Mouse (Mus musculus) Patski (cell line): ENCODE results near the gene Rnft2. TPM values are rescaled to one million over a fixed set of nuclear protein-coding genes. Genes with fewer than 3 reads are reported as not detected.

Experiments used
- ATAC-seq: fragments of 100-300 bp; one replicate; pipeline ENCODE4 v1.8.0; 2021
- CTCF ChIA-PET: fragments of 350-600 bp; sonication (Branson Sonifier 250); formaldehyde crosslinking; loops from one replicate; lab custom pipeline; 2022; ENCODE audit warnings: inconsistent platforms; lab: Charles Lee
- POLR2A ChIA-PET: fragments of 350-600 bp; sonication (Branson Sonifier 250); formaldehyde crosslinking; loops from one replicate; lab custom pipeline; 2022; ENCODE audit warnings: antibody characterized with exemption, inconsistent platforms; lab: Charles Lee
- DNase-seq: peaks from one replicate; pipeline ENCODE4 v3.0.0-alpha.2; 2011; ENCODE audit warnings: low read depth, low spot score
- H3K27me3 ChIP-seq: fragments of 371-371 bp; one replicate; pipeline ENCODE4 v1.5.1; 2021
- CTCF ChIP-seq: fragments of 100-300 bp; IDR thresholded peaks from one replicate; pipeline ENCODE4 v1.5.1; 2021
- in situ Hi-C: fragments of 300-500 bp; cut with MboI; formaldehyde crosslinking; loops from 3 replicates; pipeline ENCODE4 v1.11.1; 2018; ENCODE audit warnings: low pct_unique_long_range_greater_than_20kb, mixed read lengths
- polyA plus RNA-seq: library from polyadenylated mRNA; unstranded; gene quantifications from one replicate; pipeline ENCODE4 v1.2.3, GENCODE M21; 2021

The Rnft2 gene
- polyA plus RNA-seq, 1 experiment from 2014 or later, result 5.5 TPM

GRCm38 (mm10) chr5:118271449-118272110 is 26.7 kb upstream of the Rnft2 start:
- ChIA-PET POLR2A (interaction anchor here (0.7 kb wide), 1 partner anchor 608 kb away, joined by 3 read pairs; no protein-coding TSS in a partner anchor), CTCF (no interaction called here)
- peaks cover 41% of the 10 kb centered on the region for H3K27me3 ChIP-seq
- no peak for TF ChIP-seq CTCF
- DNase-seq (no peak), ATAC-seq (no peak)
- in situ Hi-C loops, result loop anchor here (5.0 to 25.0 kb wide), 2 partner anchors 56 to 1416 kb away; no protein-coding TSS in a partner anchor

- ChIA-PET CTCF (interaction anchor here (0.7 to 1.8 kb wide), 17 partner anchors 11 to 1423 kb away, joined by 3 to 7 read pairs (median 4); no protein-coding TSS in a partner anchor), POLR2A (interaction anchor here (1.1 kb wide), 1 partner anchor 474 kb away, joined by 3 read pairs; no protein-coding TSS in a partner anchor)
- in situ Hi-C loops, result loop anchor here (5.0 to 25.0 kb wide), 3 partner anchors 296 to 1418 kb away; partner anchors contain the start of gene Med13l
- ATAC-seq (peak; percentile 95), DNase-seq (peak; percentile 95)
- peak; percentile 98 for TF ChIP-seq CTCF
- peaks cover 25% of the 10 kb centered on the region for H3K27me3 ChIP-seq
These were observed 24.1 kb upstream of the Rnft2 start for GRCm38 (mm10) chr5:118268987-118269386.

- no peak for ATAC-seq
- H3K27me3 ChIP-seq, result peaks cover 4% of the 10 kb centered on the region
- ChIA-PET CTCF (no interaction called here), POLR2A (no interaction called here)
- no peak for DNase-seq
- TF ChIP-seq CTCF, result no peak
- in situ Hi-C loops, result loop anchor here (5.0 to 25.0 kb wide), 3 partner anchors 298 to 1421 kb away; partner anchors contain the start of gene Med13l
These were observed 21.4 kb upstream of the Rnft2 start for GRCm38 (mm10) chr5:118266309-118266708.

- in situ Hi-C loops, result loop anchor here (5.0 to 25.0 kb wide), 3 partner anchors 299 to 1422 kb away; partner anchors contain the start of gene Med13l
- POLR2A ChIA-PET, result no interaction called here
- CTCF ChIA-PET, result no interaction called here
- no peak for DNase-seq
- TF ChIP-seq CTCF, result no peak
- H3K27me3 ChIP-seq, result no peaks in the 10 kb centered on the region
- ATAC-seq, result no peak
These were observed 20.4 kb upstream of the Rnft2 start for GRCm38 (mm10) chr5:118265366-118265765.

DNA sequence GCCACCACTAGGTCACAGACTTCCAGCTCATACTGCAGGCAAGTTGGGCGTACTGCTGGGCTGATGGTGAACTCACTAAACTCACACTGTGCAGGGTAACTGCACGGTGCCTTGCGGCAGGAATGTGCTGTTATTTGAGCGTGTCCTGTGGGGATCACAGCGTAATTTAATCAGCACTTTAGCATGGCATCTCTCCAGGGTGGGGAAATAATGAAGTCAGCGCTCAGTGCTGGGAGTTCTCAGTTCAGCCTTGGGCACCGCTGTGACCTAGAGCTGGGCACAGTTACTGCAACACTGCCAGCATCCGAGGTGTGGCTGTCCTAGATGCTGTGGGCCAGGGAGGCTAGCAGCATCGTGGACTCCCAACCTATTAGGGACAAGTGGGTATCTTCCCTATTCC is 19.4 kb upstream of the Rnft2 start:
- DNase-seq (no peak), ATAC-seq (no peak)
- POLR2A ChIA-PET, result no interaction called here
- in situ Hi-C loops, result loop anchor here (10.0 to 25.0 kb wide), 2 partner anchors 301 to 1423 kb away; partner anchors contain the start of gene Med13l
- no peak for TF ChIP-seq CTCF
- CTCF ChIA-PET, result no interaction called here
- no peaks in the 10 kb centered on the region for H3K27me3 ChIP-seq

- in situ Hi-C loops, result loop anchor here (10.0 to 25.0 kb wide), 2 partner anchors 302 to 1425 kb away; partner anchors contain the start of gene Med13l
- no peak for ATAC-seq
- POLR2A ChIA-PET, result no interaction called here
- DNase-seq, result no peak
- no peaks in the 10 kb centered on the region for H3K27me3 ChIP-seq
- CTCF ChIA-PET, result no interaction called here
- TF ChIP-seq CTCF, result no peak
These were observed 17.5 kb upstream of the Rnft2 start for GRCm38 (mm10) chr5:118262418-118262817.

DNA sequence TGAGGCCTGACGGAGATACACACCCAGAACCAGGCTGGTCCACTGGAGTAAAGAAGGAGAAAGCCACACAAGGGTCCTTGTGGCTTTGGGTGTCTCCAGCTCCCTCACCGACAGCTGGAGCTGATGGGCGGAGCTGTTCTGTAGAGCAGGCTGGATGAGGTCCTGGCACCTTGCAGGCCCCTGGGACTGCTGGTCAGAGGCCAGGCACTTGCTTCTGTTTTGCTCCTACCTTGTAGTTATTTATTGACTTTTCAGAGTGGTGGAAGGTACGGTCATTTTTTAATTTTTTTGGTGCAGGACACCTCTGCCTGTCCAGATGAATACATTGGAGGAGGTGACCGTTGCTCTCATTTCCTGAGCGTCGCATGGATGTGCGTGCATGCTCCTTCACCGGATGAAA is 16.3 kb upstream of the Rnft2 start:
- DNase-seq (no peak), ATAC-seq (no peak)
- no peak for TF ChIP-seq CTCF
- CTCF ChIA-PET, result no interaction called here
- in situ Hi-C loops, result loop anchor here (10.0 to 25.0 kb wide), 2 partner anchors 304 to 1426 kb away; partner anchors contain the start of gene Med13l
- H3K27me3 ChIP-seq, result no peaks in the 10 kb centered on the region
- POLR2A ChIA-PET, result no interaction called here

DNA sequence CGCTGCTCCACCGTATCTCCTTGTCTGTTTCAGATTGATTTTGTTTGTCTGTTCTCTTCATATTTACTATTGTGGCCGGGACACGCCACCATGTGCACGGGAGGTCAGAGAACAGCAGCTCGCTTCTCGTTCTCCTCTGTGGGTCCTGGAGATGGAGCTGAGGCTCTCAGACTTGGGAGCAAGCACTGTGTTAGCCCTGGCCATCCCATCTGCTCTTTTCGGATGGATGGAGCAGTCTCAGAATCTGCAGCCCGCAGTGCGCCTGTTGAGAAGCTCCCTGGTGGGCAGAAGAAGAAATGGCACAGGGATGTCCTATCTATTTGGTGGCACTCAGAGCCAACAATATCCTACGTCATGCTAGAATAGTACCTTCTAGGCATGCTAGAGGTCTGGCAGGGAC is 15.7 kb upstream of the Rnft2 start:
- no peak for TF ChIP-seq CTCF
- ATAC-seq (no peak), DNase-seq (no peak)
- ChIA-PET CTCF (no interaction called here), POLR2A (no interaction called here)
- in situ Hi-C loops, result loop anchor here (10.0 to 25.0 kb wide), 2 partner anchors 304 to 1427 kb away; partner anchors contain the start of gene Med13l
- H3K27me3 ChIP-seq, result no peaks in the 10 kb centered on the region

GRCm38 (mm10) chr5:118260055-118260454 is 15.1 kb upstream of the Rnft2 start:
- ChIA-PET POLR2A (no interaction called here), CTCF (no interaction called here)
- no peak for TF ChIP-seq CTCF
- DNase-seq (no peak), ATAC-seq (no peak)
- H3K27me3 ChIP-seq, result no peaks in the 10 kb centered on the region
- in situ Hi-C loops, result loop anchor here (10.0 to 25.0 kb wide), 2 partner anchors 305 to 1427 kb away; partner anchors contain the start of gene Med13l

- no peak for TF ChIP-seq CTCF
- POLR2A ChIA-PET, result no interaction called here
- DNase-seq (no peak), ATAC-seq (no peak)
- CTCF ChIA-PET, result no interaction called here
- no peaks in the 10 kb centered on the region for H3K27me3 ChIP-seq
- in situ Hi-C loops, result loop anchor here (10.0 to 25.0 kb wide), 2 partner anchors 305 to 1428 kb away; partner anchors contain the start of gene Med13l
These were observed 14.7 kb upstream of the Rnft2 start for GRCm38 (mm10) chr5:118259636-118260035.

GRCm38 (mm10) chr5:118259152-118259551 is 14.2 kb upstream of the Rnft2 start:
- CTCF ChIA-PET, result no interaction called here
- H3K27me3 ChIP-seq, result no peaks in the 10 kb centered on the region
- DNase-seq, result no peak
- in situ Hi-C loops, result loop anchor here (25.0 kb wide), 1 partner anchor 1428 kb away; no protein-coding TSS in a partner anchor
- POLR2A ChIA-PET, result no interaction called here
- ATAC-seq, result no peak
- no peak for TF ChIP-seq CTCF
